Mouse (Mus musculus) yolk sac, embryonic 10.5 days (tissue): Measurements from ENCODE around the gene Igsf6.

Experiments
- DNase-seq: peaks from one replicate; pipeline ENCODE4 v3.0.0-alpha.2; 2017; ENCODE audit warnings: low spot score

The Igsf6 gene

DNA sequence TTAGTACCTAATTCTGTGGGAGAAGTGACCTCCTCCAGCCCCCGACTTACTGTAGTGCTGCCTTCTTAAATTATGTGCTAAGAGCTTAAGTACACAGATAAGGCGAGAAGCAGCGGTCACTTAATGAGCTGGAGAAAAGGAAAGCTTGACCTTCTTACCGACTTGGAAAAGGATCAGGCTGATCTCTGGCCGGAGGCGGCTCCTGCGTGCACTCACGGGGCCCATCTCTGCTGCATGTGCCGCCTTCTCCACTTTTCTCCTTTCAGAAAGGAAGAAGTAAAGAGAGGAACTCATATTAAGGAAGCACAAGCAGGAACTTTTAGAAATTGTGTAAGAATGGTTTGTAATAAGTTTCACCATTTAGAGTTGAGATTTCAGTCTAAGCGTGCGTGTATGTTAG, at the start of gene Igsf6:
Gene Igsf6 (minus strand): TSS at position 292 of the 400 bp plus-strand sequence.
- DNase-seq: no peak

DNA sequence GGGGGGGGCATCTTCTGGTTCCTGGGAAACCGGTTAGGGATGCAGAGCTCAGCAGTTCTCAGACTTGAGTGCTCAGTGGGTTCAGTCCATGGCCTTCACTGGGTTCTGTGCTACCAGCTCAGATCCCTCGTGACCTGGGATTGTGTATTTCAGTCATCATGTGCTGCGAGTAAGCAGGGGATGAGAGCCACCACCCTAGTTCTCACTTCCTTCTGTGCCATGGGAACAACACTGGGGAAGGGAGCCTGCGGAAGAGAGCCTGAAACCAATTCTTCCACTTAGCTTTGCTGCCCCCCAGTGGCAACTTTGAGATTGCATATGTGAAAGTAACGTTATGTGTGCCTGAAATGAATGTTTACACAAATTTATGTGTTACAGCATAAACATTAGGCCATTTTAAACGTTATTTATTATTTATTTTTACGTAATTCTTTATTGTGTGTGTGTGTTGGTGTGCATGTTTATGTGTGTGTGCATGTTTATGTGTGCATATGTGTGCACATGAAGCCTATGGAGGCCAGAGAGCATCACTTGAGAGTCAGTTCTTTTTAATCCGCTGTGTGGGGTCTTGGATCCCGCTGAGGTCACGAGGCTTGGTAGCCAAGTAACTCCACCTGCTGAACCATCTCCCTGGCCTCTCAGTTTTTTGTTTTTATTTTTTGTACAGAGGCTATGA, 45.9 kb upstream of the Igsf6 start:
- peak; percentile 49 for DNase-seq

DNA sequence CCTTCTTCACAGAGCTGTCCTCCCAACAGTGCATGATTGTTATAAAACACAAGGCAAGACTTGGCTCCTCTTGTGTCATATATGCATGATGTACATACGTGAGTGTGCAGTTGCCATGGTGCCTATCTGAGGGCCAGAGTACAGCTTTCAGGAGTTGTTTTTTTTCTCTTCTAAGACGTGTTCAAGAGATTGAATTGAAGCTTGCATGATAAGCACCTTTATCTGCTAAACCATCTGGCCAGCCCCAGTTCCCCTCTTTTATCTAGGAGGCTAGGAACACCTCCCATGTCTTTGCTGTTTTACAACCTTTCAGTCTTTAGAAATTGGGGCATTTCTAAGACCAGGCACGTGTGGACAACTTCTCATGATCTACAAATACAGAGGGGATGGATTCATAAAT, 37.4 kb upstream of the Igsf6 start:
- DNase-seq: no peak

DNA sequence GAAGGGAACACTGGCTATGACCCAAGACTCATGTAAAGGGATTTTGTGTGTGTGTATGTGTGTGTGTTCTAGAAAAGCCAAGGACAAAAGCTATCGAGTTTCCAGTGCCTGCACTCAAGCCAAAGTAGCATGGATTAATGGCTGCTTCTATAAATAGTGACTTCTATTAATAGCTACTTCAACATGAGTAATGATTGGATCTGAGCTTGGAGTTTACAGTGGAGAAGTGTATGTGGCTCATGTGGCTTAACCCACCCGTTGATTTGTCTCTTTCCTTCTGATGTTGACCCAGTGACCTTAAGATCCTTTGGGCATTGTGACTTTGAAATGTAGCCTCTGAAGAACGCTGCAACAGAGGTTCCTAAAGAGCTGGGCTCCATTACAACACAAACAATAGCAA, 36.9 kb upstream of the Igsf6 start:
- no peak for DNase-seq

DNA sequence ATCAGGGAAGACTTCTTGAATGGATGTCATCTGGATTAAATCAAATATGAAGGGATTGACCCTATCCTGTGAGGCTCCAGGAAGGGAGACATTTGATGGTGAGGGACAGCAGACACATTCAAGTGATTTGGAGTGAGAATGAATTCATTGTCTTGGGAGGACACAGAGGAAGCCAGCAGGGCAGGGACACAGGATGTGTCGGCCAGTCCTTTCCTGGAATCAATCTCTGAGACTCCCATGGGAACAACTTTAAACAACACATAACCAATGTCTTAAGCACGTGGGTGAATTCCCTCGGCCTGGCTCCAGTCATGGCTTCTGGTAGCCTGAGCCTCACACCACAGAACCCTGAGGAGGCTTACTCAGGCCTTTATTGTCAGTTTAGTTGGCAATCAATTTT, 33.5 kb upstream of the Igsf6 start:
- no peak for DNase-seq

DNA sequence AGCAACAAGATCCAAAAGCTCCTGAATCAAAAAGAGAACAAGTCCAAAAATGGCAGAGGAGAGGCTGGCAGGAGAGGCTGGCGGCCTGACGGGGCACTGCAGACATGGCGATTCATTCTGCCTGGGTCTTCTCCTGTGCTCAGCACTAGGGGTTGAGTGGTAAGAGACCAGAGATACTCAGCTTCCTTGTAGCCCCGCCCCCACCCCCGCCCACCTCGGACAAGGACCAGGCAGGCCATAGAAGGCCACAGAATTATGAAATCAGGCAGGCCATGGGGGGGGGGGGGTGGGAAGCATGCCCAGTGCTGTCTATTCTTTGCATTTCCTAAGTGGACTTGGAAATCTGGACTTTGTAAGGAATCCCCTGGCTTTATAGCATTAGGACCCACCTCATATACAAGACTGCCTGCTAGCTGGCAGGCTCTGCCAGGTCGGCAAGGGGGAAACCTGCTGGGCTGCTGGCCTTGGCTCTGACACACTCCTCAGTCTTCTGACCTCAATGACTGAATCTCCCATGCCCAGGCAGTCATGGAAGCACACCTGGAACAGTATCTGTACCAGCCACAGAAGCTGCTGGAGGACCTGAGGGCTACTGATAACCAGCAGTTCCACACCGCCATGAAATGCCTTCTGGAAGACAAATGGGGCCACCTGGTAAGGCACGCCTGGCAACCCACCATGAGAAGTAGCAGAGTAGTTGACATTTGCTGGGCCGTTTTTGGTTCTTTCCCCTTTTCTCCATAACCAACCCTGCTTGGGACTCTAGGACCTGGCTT, 24.4 kb upstream of the Igsf6 start:
- no peak for DNase-seq

DNA sequence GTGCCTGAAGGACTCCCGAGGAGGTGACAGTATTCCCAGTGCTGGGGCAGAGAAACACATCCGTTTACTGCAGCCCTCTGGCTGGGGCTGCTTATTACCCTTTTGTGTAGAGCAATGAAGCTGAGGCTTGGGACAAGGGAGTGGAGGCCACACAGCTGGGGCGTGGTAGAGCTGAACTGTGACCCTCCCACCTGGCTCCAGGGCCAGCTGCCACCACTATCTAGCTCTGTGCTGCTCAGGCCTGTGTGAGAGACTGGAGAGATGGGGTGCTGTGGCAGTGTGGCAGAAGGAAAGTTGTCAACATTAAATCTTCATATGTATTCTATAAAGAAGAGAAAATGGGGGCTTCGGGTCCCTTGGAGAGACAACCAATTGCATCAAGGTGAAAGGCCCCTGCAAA, 18.7 kb upstream of the Igsf6 start:
- no peak for DNase-seq

DNA sequence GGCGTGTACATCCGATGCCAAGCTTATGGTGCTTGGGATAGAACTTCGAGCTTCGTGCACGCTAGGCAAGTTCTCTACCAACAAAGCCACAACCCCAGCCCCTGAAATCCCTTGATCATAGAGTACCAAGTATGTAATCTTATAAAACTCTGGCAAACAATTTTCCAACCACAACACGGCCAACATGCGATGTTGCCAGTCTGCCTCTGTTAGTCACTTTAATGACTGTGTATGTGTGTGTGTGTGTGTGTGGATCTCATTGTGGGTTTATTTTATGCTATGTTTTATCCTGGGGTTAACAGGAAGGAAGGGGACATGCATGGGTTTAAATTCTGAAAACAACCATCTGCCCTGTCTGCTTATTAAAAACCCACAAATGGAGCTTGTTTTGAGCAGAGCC, 16.4 kb upstream of the Igsf6 start:
- no peak for DNase-seq

DNA sequence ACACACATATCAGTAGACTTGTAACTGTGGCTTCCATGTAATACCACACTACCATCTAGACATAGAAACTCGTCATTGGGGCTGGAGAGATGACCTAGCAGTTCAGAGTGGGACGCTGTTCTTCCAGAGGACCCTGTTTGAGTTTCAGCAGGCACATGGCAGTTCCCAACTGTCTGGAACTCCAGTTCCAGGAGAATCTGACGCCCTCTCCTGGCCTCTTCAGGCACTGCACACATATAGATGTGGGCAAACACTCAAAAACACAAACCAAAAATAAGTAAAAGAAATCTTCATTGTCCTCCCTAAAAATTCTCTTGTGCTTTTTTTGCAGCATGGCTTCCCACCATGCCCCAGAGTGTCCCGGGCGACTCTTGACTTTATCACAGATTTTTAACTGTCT, 14.4 kb upstream of the Igsf6 start:
- DNase-seq: no peak

DNA sequence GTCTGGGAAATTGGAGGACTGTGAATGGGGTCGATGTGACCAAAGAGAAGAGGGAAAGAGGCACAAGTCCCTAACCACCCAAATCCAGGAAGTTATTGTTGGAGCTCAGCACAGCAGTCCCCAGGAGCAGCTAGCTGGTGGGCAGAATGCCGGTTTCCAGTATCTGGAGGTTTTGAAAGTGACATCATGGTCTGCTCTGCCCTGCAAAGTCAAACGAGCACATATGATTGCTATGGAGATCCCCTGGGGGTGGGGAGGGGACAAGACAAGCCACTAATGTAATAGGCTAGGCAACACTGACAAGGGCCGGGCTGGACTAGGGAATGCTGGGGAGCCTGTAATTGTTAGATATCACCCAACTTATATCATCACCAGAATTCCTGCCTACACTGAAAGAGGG, 11.1 kb upstream of the Igsf6 start:
- no peak for DNase-seq

DNA sequence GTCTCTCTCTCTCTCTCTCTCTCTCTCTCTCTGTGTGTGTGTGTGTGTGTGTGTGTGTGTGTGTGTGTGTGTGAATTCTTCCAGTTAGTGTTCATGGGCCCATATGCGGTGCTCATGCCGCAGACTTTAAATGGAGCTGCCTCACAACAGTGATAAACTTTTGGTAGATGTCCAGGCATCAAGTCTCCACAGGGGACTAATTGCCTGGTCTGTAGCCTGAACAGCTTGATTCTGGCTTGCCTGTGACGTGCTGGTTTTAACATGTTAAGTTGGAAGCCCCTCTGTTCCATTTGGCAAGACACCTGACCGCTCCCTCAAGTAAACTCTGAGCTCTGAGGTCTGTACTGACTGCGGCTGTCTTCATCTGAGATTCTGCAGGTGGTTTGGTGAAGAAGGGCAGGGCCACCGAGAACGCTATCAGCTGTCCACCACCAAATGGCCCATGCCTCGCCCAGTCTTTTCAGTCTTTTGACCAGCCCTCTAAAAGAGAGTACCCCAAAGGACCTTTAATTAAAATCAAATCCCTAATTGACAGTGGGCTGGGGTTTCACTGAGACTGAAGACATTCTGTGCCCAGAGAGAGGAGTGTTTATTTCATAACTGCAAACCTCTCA, 10.6 kb upstream of the Igsf6 start:
- DNase-seq: no peak

DNA sequence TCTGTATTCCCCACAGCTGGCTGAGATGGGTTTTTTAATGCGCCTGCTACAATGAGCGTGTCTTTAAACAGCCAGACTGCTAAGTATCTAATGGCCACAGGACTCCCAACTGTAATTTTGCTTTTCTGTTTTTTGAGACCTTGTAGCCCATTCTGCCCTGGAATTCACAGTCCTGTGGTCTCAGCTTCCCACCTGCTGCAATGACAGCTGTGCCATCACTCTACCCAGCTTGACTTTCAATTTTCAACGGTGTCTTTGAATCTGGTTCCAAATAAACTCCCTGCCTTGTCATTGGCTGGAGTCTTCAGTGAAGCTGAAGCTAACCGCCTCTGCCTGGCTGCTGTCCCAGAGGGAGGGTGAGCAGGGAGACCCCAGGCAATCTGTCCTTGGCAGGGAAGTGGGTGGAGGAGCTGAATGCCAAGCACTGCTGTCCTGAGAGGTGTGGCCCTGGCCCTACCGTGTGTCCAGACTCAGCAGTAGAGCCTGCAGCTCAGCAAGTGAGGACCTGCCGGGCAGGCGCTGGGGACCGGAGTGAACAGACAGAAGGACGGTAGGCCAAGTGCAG, 8.7 kb upstream of the Igsf6 start:
- no peak for DNase-seq

DNA sequence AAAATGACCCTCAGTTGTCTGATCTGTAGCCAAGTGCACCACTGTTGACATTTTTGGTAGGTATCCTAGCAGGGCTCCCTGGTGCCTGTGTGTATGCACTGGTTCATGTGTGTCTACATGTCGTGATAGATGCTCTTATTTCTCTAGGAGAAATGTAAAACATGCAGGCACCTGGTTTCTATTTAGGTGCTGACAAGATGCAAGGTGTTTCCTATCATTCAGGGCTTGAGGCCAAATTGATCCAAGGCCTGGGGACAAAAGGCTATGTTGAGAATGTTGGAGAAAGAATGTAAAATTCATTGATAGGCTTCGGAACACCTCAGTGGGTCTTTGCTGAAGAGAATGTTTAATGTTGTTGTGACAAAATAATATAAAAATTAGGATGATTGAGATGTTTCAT, 7.4 kb upstream of the Igsf6 start:
- DNase-seq: no peak

DNA sequence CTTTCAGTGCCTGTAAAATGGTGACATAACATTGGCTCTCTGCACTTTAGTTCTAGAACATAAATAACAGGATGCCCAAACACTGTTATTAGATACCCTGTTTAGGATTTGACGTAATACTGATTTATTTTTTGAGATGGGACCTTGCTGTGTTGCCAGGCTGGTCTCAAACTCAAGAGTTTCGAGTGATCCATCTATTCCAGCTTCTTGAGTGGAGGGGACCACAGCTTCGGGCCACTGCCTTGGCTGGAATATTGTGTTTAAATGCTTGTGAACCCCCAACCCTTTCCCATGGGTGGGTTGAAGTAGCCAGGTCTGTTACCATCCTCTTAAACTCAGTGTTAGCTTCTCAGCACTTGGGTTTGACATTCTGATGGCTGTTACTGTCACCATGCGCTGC, 7.0 kb upstream of the Igsf6 start, which contains the start of gene Otoa:
Gene Otoa (plus strand): TSS at position 301 of the 400 bp plus-strand sequence.
- no peak for DNase-seq

DNA sequence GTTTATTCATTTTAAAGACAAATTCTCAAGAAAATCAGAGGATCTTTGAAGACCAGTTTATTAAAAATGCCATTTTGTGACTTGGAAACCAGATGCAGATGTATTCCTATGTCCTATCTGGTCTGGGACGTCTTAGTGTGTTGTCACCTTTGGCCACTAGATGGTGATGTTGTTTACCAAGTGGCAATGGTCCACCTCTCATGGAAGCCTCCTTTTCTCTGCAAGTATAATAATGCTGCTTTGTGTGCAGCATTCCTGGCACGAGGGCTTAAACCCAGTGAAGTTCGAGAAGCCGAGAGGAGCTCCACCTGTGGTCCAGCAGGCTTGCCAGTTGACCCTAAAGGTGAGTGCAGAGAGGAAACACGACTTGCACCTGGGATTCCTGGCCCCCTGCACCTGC, 3.5 kb upstream of the Igsf6 start:
- peak; percentile 39 for DNase-seq

DNA sequence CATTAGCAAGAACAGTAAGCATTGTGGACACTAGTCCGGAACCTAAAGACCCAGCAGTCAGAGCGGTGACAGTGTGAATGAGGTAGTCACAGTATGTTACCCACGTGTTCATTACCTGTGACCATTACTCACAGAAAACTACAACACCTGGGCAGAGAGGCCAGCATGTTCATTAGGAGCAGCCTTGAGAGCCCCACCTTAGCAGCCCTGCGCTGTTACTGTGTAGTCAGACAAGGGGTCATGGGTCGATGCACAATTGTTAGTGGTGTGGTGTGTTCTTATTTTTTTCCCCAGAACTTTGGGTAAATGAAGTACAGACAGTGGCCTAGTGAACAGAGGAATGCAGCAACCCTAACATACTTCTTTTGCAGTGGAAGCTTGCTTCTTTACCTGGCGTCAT, 2.9 kb upstream of the Igsf6 start:
- DNase-seq: no peak

DNA sequence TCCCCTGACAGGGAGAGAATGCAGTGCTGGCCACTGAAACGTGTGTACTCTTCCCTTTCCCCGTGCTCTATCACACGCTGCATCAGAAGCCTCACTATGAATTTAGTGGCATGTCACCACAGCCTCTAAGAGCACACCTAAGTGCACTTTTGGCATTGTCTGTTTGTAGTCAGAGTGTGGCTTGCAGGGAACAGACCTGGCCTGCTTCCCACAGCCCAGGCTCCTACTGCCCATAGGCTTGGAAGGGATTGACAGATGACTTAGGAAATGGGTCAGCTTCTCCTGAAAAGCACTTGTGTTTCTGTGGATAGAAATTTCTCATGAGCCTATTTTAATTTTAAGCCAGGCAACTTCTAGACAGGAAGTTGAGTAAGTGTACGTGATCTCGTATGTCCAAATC, 1.0 kb upstream of the Igsf6 start:
- no peak for DNase-seq

DNA sequence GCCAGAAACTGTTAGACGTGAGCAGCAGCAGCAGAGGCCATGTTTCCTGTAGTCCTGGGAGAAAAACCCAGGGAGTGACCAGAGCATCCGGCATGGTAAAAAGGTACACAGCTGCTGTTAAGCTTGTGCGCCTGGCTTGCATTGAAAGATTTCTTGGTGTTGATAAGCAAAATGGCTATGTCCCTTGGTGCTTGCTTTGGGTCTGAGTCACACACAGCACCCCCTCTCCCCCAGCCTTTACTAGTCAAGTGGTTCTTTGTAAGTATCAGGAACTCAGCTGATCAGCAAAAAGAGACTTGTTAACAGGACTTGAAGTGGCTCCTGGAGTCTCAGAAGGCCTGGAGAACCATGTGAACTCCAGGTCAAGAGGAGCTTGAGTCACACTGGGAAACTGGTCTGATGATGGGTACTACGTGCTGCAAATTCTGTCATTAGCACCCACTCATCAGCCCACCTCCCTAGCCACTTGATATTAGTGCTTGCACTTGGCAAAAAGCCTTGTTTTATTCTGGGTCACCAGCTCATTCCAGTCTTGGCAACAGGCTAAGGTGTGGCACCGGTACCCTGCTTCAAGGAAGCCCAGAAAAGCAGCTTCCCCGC, 529 bp upstream of the Igsf6 start:
- no peak for DNase-seq

DNA sequence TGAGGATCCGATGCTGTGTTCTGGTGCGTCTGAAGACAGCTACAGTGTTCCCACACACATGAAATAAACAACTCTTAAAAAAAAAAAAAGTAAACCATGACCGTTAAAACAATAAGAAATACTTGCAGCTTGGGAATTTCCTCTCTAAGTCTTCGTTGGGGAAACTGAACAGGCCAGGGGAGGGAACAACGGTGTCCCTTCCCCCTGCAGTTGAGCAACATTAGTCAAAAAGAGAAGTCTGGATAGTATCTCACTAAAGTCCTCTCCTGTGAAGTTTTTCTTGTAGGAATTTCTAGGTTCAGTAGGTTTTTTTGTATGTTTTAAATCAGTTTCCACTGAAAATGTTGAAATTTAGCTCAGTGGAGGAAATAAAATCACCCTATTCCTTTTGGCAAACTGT, 1.9 kb downstream of the Igsf6 start:
- DNase-seq: no peak

DNA sequence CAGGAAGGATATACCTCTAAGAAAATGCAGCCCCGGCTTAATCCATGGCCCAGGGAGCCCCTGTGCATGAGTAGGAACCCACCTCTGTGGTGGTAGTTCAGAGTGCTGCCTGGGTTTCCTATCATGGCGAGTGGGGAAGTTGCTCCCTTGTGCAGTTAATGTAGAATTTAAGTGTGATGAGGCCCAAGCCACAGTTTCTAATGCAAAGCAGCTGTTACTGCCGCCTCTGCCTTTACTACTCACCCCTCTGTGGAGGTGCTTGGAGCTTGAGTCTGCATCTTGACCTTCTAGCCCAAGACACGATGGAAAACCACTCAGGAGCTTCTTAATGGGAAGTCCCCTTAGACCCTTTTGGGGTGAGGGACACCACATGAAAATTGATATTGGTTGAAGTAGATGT, 3.1 kb downstream of the Igsf6 start:
- no peak for DNase-seq

DNA sequence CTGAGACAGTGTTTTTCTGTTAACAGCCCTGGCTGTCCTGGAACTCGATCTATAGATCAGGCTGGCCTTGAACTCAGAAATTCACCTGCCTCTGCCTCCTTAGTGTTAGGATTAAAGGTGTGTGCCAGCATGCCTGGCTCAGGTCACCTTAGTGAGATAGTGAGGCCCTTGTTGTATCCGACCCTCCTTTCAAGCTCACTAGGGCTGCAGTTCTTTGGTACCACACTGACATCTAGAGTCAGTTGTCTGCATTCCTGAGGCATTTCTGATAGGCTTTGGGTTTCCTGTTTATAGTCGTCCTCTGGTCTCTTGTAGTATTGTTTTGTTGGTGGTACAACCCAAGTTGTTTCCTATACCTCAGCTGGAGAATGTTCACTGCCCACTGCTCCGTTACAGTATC, 10.1 kb downstream of the Igsf6 start:
- DNase-seq: no peak

DNA sequence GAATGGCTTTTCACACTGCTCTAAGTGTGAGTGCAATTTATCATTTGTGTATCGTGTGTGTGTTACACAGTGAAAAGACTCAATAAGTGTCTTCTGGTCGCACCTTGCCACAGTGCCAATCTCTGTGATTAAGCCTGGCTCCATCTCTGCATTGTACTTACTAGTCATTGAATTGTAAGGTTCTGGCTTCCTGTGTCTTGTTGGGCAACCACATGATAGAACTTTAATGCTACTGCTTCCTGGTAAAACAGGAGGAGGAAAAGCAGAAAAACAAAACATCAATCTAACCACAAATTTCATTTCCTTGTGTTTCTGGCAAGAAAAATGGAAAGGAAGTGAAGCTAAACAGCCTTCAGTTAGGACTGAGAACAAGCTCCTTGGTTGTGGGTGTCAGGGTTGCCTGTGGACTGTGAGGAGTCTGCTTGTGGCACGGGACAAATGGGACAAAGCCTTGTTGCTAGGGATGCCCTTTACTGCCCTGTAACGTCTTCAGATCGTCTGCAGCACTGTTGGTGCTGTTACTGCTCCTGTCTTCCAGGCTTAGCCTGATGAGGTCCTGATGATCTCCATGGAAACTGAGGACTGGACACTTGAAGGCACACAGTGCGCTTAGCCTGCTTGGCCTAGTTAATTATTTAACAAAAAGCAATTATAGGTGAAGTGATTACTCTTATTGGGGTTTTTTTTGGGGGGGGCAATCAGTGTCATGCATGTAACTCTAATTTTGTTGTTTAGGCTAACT, 14.7 kb downstream of the Igsf6 start:
- no peak for DNase-seq
